Mouse (Mus musculus) neural tube, embryonic 11.5 days (tissue): ENCODE data around the gene Cbfa2t3. TPM values are rescaled to one million over a fixed set of nuclear protein-coding genes. Genes with fewer than 3 reads are reported as not detected.
A peak's percentile ranks its signal among the peaks of the same experiment; 100 is the strongest.

ENCODE experiments used
- ATAC-seq: fragments of 200-750 bp; cut with Nextera tagmentation; 2 replicates; pipeline ENCODE4 v1.8.0; 2017; ENCODE audit warnings: moderate number of reproducible peaks, mild to moderate bottlenecking, moderate TSS enrichment, moderate library complexity; ENCODE audit not compliant: insufficient read depth, low FRiP score, low TSS enrichment
- DNase-seq: peaks from one replicate; pipeline ENCODE4 v3.0.0-alpha.2; 2015; ENCODE audit warnings: low spot score
- H3K27ac ChIP-seq: fragments of 300-500 bp; sonication (generic); 2 replicates; pipeline ENCODE4 v1.5.1; 2014; ENCODE audit warnings: low read depth, mild to moderate bottlenecking, low read length
- H3K27me3 ChIP-seq: fragments of 300-500 bp; sonication (generic); 2 replicates; pipeline ENCODE4 v1.6.1; 2014; ENCODE audit warnings: mild to moderate bottlenecking, low read length, mixed read lengths; ENCODE audit not compliant: control insufficient read depth, insufficient read depth
- H3K36me3 ChIP-seq: fragments of 300-500 bp; sonication (generic); 2 replicates; pipeline ENCODE4 v1.6.1; 2014; ENCODE audit warnings: mild to moderate bottlenecking, low read length, moderate library complexity, mixed read lengths; ENCODE audit not compliant: control insufficient read depth, insufficient read depth
- H3K4me1 ChIP-seq: fragments of 300-500 bp; sonication (generic); 2 replicates; pipeline ENCODE4 v1.6.1; 2014; ENCODE audit warnings: low read length, mixed read lengths; ENCODE audit not compliant: control insufficient read depth, insufficient read depth
- H3K4me2 ChIP-seq: fragments of 300-500 bp; sonication (generic); 2 replicates; pipeline ENCODE4 v1.6.1; 2014; ENCODE audit warnings: low read depth, mild to moderate bottlenecking, moderate library complexity
- H3K4me3 ChIP-seq: fragments of 300-500 bp; sonication (generic); 2 replicates; pipeline ENCODE4 v1.5.1; 2014; ENCODE audit warnings: low read depth, low read length
- H3K9ac ChIP-seq: fragments of 300-500 bp; sonication (generic); 2 replicates; pipeline ENCODE4 v1.6.1; 2014; ENCODE audit warnings: mild to moderate bottlenecking, low read length
- H3K9me3 ChIP-seq: fragments of 300-500 bp; sonication (generic); 2 replicates; pipeline ENCODE4 v1.6.1; 2016; ENCODE audit warnings: low read length; ENCODE audit not compliant: control insufficient read depth
- WGBS: fragments of 180-500 bp; shearing (Covaris S2); extraction: QIAGEN DNeasy Blood & Tissue Kit; methylation state at CpG from one replicate; pipeline ENCODE4 v1.1.7; 2014; 5-methylcytosine and 5-hydroxymethylcytosine counted together
- polyA plus RNA-seq: library from polyadenylated mRNA; unstranded; fragments of >200 nt; fragmentation: Nextera tagmentation; extraction: Ambion mirVana; gene quantifications from 2 replicates; pipeline ENCODE4 v1.2.1, GENCODE M21; 2014

The Cbfa2t3 gene
- polyA plus RNA-seq, 1 experiment from 2014 or later = 8.5 TPM

DNA sequence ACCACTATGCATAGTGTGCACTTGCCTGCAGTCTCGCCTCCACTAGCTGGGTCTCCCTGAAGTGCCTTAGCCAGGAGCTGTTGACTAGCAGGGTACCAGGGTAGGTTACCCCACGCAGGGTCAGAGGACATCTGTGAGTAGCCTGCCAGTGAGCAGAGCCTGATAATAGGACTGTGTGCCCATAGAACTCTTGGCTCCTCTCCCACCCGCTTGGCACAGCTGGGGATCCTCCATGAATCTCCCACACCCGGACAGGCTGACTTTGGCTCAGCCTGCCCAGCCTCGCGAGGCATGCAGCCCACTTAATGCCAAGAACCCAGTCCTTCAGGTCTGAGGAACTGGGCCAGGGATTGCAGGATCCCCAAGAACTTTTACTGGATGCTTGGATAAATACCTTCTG is 7.9 kb downstream of the Cbfa2t3 start:
- no peak for DNase-seq
- Histone ChIP-seq H3K9ac (no peak overlapping the region), H3K27ac (no peak overlapping the region), H3K27me3 (no peaks in the 10 kb centered on the region), H3K4me3 (no peak overlapping the region), H3K36me3 (no peaks in the 10 kb centered on the region), H3K4me1 (no peaks in the 10 kb centered on the region), H3K9me3 (no peaks in the 10 kb centered on the region), H3K4me2 (no peak overlapping the region)
- WGBS = 86% methylated on average over 6 of the region's 6 CpGs
- ATAC-seq = no peak

DNA sequence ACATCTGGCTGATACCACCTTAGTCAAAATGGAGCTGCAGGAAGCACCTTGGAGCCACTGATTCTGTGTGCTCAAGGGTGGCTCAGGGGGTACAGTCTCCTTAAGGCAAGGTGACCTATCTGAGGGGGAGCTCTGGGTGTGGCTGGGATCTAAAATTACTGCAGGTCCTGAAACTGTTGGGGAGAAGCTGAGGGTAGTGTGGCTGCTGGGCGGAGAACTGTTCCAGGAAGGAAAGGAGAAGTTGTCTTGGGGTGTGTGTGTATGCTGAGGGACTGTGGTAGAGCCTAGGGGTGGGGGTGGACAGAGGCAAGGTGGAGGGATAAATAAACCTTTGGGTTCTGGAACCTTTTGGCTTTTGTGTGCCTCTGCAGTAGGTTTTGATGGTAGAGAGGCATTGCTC is 9.6 kb downstream of the Cbfa2t3 start:
- ATAC-seq = no peak

DNA sequence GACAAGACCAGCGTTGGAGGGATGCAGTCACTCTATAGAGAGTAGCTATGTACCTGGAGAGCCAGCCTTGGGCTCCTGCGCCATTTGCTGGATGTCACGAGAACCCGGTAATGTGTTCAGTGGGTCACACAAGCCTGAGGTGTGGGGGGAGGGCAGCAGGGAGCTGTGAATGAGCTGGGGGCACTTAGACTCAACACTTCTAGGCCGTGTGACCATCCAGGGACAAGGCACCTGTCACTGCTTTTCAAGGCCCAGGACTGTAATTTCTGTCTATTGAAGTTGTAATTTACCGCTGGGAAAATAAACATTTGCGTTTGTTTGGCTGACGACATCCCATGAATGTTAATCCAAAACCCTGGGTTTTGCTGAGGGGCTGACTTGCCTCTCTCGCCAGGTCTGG is 12.0 kb downstream of the Cbfa2t3 start:
- WGBS = 70% methylated on average over 9 of the region's 9 CpGs
- Histone ChIP-seq H3K4me1 (no peaks in the 10 kb centered on the region), H3K4me2 (no peak overlapping the region), H3K27ac (no peak overlapping the region), H3K9me3 (no peaks in the 10 kb centered on the region), H3K4me3 (no peak overlapping the region), H3K27me3 (no peaks in the 10 kb centered on the region), H3K9ac (no peak overlapping the region), H3K36me3 (no peaks in the 10 kb centered on the region)
- DNase-seq (no peak), ATAC-seq (no peak)

More for the DNA sequence above, 9.6 kb downstream of the Cbfa2t3 start:
- no peak overlapping the region for H3K9ac ChIP-seq
- 54% methylated on average over 1 of the region's 1 CpGs for WGBS
- DNase-seq = no peak
- H3K4me2 ChIP-seq = no peak overlapping the region
- no peaks in the 10 kb centered on the region for H3K27me3 ChIP-seq
- H3K27ac ChIP-seq = no peak overlapping the region
- H3K4me1 ChIP-seq = no peaks in the 10 kb centered on the region
- no peak overlapping the region for H3K4me3 ChIP-seq
- H3K36me3 ChIP-seq = no peaks in the 10 kb centered on the region
- no peaks in the 10 kb centered on the region for H3K9me3 ChIP-seq

DNA sequence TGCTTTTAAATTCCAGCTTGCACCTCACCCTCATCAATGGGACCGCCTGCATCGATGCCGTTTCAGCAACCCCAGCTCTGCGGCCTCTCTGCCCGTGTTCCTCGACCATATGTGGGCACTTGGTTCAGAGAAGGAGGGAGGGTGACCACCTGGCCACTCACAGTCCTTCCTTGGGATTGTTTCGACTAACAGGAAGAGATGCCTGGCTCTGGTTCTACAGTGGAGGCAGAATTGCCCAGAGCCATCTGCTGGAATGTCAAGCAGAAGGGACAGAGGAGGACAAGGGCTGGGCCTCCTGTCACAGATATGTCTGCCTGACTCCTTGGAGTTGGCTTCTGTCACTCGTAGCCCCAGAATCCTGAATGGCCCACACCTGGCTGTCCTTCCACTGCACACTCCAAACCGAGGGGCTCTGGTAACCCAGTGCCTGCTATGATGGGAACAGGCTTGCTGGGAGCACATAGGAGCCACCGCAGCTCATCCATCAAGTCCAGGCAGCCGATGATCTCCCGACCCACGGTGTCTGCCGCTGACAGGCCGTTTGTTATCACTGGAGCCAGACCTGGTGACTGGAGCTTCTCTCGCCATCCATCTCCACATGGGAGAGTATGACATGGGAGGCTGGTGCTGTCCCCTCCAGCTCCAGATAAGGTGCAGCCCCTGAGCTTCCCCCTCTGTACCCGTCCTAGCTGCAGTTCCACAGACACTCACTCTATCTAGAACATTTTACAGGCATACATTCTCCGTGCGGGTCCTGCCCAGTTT is 13.6 kb downstream of the Cbfa2t3 start:
- H3K4me2 ChIP-seq = no peak overlapping the region
- H3K4me3 ChIP-seq = no peak overlapping the region
- DNase-seq (no peak), ATAC-seq (no peak)
- H3K9ac ChIP-seq = no peak overlapping the region
- WGBS = 63% methylated on average over 19 of the region's 19 CpGs
- no peaks in the 10 kb centered on the region for H3K9me3 ChIP-seq
- H3K27me3 ChIP-seq = peaks cover 5% of the 10 kb centered on the region
- no peaks in the 10 kb centered on the region for H3K36me3 ChIP-seq
- 0 out of 2 replicates have a peak, but pooled peaks cover 2% of the 10 kb centered on the region for H3K4me1 ChIP-seq
- H3K27ac ChIP-seq = no peak overlapping the region

DNA sequence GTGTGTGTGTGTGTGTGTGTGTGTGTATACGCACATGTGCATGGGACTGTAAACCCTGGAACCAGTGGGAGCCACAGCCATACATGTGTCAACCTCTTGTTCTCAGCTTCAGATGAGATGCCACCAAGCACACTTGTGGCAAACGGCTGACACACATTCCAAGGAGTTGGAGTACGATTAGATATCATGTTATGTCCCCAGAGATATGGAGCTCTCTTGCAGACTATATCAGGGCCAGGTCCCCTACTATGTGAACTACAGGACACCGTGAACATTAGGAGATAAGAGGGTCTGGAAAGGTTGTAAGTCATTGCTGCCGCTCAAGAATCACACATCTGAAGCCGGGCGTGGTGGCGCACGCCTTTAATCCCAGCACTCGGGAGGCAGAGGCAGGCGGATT is 16.1 kb downstream of the Cbfa2t3 start:
- H3K4me1 ChIP-seq = peaks cover 8% of the 10 kb centered on the region; the same call in 1 of the 2 replicates
- WGBS = 91% methylated on average over 11 of the region's 11 CpGs
- DNase-seq (no peak), ATAC-seq (no peak)
- H3K4me3 ChIP-seq = no peak overlapping the region
- H3K9ac ChIP-seq = no peak overlapping the region
- H3K36me3 ChIP-seq = no peaks in the 10 kb centered on the region
- H3K27ac ChIP-seq = no peak overlapping the region
- no peaks in the 10 kb centered on the region for H3K9me3 ChIP-seq
- H3K27me3 ChIP-seq = peaks cover 20% of the 10 kb centered on the region
- no peak overlapping the region for H3K4me2 ChIP-seq

DNA sequence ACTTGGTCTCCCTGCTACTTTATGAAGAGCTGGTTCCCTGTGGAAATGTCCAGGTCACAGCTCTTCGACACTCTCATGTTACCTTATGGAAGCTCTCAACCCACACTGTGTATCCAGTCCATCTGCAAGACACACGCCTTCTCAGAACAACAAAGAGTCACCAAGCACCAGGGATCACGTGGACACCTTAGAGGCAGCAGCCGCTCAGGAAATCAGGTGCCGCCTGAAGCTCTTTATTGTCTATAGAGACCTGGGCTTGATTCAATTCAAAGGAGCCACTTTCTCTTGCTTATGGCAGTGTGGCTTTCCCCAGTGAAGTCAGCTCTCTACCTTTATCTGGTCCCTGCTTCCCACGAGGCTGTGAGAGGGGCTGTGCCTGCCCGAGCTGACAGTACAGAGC is 18.7 kb downstream of the Cbfa2t3 start:
- DNase-seq (no peak), ATAC-seq (no peak)
- Histone ChIP-seq H3K9ac (no peak overlapping the region), H3K27me3 (peaks cover 36% of the 10 kb centered on the region), H3K27ac (no peak overlapping the region), H3K4me1 (peaks cover 10% of the 10 kb centered on the region; the same call in 1 of the 2 replicates), H3K4me3 (no peak overlapping the region), H3K4me2 (no peak overlapping the region), H3K9me3 (no peaks in the 10 kb centered on the region), H3K36me3 (no peaks in the 10 kb centered on the region)
- WGBS = 41% methylated on average over 7 of the region's 7 CpGs

DNA sequence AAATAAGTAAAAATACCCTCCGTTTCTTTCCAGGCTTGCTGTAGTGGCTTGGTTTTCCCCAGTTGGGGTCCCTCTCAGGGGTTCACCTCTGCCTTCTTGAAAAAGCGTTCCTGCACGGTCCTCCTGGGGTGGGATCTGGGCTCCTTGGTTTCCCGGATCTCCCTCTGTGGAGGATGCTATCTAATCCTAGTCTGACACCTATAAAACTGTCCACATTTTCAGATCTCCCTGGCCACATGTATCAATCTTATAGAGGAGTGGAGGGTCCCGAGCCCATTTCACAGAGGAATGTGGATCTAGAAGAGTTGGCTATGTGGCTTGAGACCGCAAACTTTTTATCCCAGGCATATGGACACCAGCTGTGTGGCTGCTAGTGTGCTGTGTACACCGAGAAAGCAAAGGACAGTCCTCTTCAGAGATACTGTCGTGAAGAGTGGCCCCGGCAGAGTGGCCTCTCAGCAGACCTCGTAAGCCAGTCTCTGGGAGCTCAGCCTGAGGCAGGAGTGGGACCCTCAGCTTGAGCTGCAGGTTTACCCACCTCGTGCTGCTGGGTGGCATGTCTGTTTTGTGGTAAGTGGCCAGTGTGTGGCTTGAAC is 19.5 kb downstream of the Cbfa2t3 start:
- H3K9me3 ChIP-seq = no peaks in the 10 kb centered on the region
- no peaks in the 10 kb centered on the region for H3K36me3 ChIP-seq
- H3K4me3 ChIP-seq = no peak overlapping the region
- H3K27me3 ChIP-seq = peaks cover 36% of the 10 kb centered on the region
- ATAC-seq (no peak), DNase-seq (no peak)
- H3K4me2 ChIP-seq = peak overlapping the region; percentile 92
- H3K9ac ChIP-seq = no peak overlapping the region
- 24% methylated on average over 11 of the region's 11 CpGs for WGBS
- peaks cover 10% of the 10 kb centered on the region; the same call in 1 of the 2 replicates for H3K4me1 ChIP-seq
- H3K27ac ChIP-seq = no peak overlapping the region

DNA sequence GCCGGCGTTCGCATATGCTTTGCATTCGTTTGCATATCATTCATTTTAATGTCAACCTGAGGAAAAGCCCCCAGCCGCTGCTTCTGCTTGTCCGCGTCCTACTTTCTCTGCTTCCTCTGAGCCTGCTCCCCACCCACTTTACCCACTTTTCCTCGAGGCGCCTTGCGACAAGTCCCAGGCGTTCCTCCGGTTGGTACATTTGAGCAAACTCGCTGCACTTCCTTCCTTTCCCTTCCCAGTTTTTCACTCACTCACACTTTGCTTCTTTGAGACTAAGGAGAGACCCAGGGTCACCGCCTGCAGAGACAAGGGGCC is 20.1 kb downstream of the Cbfa2t3 start:
- Histone ChIP-seq H3K27ac (peak overlapping the region; percentile 69; the same call in 1 of the 2 replicates), H3K9ac (no peak overlapping the region)

More for the DNA sequence above, 20.1 kb downstream of the Cbfa2t3 start:
- Histone ChIP-seq H3K4me1 (peaks cover 10% of the 10 kb centered on the region; the same call in 1 of the 2 replicates), H3K27me3 (peaks cover 36% of the 10 kb centered on the region), H3K9me3 (no peaks in the 10 kb centered on the region), H3K4me2 (peak overlapping the region; percentile 92), H3K36me3 (no peaks in the 10 kb centered on the region), H3K4me3 (peak overlapping the region; percentile 74)
- WGBS = 2% methylated on average over 14 of the region's 14 CpGs
- no peak; the same call in 1 of the 2 replicates for ATAC-seq
- no peak for DNase-seq
